Mouse (Mus musculus): ENCODE results near the gene Fdx1l. TPM values are rescaled to one million over a fixed set of nuclear protein-coding genes. Genes with fewer than 3 reads are reported as not detected.
A peak's percentile ranks its signal among the peaks of the same experiment; 100 is the strongest.

The Fdx1l gene
- 44.7 and 52.1 TPM in 2 replicates for polyA plus RNA-seq (2014; fragmentation: Nextera tagmentation; extraction: Ambion mirVana)

GRCm38 (mm10) chr9:21073044-21073840 is at the start of gene Fdx1l, which contains the start of gene Gm49373:
Fdx1l (minus strand) TSS chr9:21073614.
Gm49373 (minus strand) TSS chr9:21073096.
- Histone ChIP-seq H3K27me3 (ENCODE audit: control insufficient read depth, insufficient read depth, low read length) (no peaks in the 10 kb centered on the region), H3K4me1 (ENCODE audit: control insufficient read depth, insufficient read depth, low read length) (no peaks in the 10 kb centered on the region), H3K4me2 (ENCODE audit: low read depth, low read length) (peak within 1 kb of the TSS; percentile 89), H3K36me3 (replicated peaks; ENCODE audit: control insufficient read depth, insufficient read depth, low read depth, low read length) (peaks cover 10% of the 10 kb centered on the region), H3K9ac (replicated peaks; ENCODE audit: low read length) (peak within 1 kb of the TSS; percentile 92), H3K9me3 (replicated peaks; ENCODE audit: control insufficient read depth, low read length) (no peaks in the 10 kb centered on the region), H3K4me3 (ENCODE audit: low read depth, low read length) (peak within 1 kb of the TSS; percentile 84), H3K27ac (replicated peaks; ENCODE audit: low read depth, low read length) (0 out of 2 replicates have a peak within 1 kb of the TSS, but pooled peaks have one; percentile 7)
- DNase-seq (ENCODE audit: low spot score) (peak; percentile 92), ATAC-seq (replicated peaks; ENCODE audit: insufficient number of reproducible peaks, low FRiP score, low TSS enrichment, low read depth) (peak; percentile 90)
- 2% methylated on average over 58 of the region's 58 CpGs for WGBS

DNA sequence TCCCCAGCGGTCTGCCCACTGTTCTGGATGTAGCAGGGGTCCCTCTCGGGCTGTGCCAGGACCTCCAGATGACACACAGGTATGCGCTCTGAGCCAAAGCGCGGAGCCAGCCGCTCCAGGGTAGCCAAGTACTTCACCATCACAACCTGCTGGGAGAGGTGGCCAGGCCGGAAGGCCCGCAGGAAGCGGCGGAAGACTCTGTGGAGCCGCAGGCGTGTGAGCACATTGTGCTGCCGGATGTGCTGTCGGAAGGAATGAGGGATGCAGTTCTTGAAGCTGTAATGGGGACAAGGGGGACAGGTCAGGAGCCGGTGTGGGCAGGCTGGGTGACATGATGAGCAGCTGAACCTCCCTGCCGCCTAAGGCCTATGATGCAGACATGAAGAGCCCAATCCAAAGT is 48.1 kb upstream of the Fdx1l start:
- H3K4me2 ChIP-seq (ENCODE audit: low read depth, low read length) = no peak overlapping the region
- 83% methylated on average over 16 of the region's 16 CpGs for WGBS
- H3K36me3 ChIP-seq (replicated peaks; ENCODE audit: control insufficient read depth, insufficient read depth, low read depth, low read length) = no peaks in the 10 kb centered on the region; the same call in 1 of the 2 replicates
- no peak overlapping the region for H3K27ac ChIP-seq (replicated peaks; ENCODE audit: low read depth, low read length)
- no peaks in the 10 kb centered on the region for H3K27me3 ChIP-seq (ENCODE audit: control insufficient read depth, insufficient read depth, low read length)
- H3K9ac ChIP-seq (replicated peaks; ENCODE audit: low read length) = no peak overlapping the region
- ATAC-seq (replicated peaks; ENCODE audit: insufficient number of reproducible peaks, low FRiP score, low TSS enrichment, low read depth) (no peak), DNase-seq (ENCODE audit: low spot score) (no peak)
- H3K4me1 ChIP-seq (ENCODE audit: control insufficient read depth, insufficient read depth, low read length) = no peaks in the 10 kb centered on the region
- H3K9me3 ChIP-seq (replicated peaks; ENCODE audit: control insufficient read depth, low read length) = no peaks in the 10 kb centered on the region
- no peak overlapping the region for H3K4me3 ChIP-seq (ENCODE audit: low read depth, low read length)

- 80% methylated on average over 6 of the region's 6 CpGs for WGBS
- Histone ChIP-seq H3K9me3 (replicated peaks; ENCODE audit: control insufficient read depth, low read length) (no peaks in the 10 kb centered on the region), H3K27me3 (ENCODE audit: control insufficient read depth, insufficient read depth, low read length) (no peaks in the 10 kb centered on the region), H3K9ac (replicated peaks; ENCODE audit: low read length) (no peak overlapping the region), H3K27ac (replicated peaks; ENCODE audit: low read depth, low read length) (no peak overlapping the region), H3K4me1 (ENCODE audit: control insufficient read depth, insufficient read depth, low read length) (no peaks in the 10 kb centered on the region), H3K4me3 (ENCODE audit: low read depth, low read length) (no peak overlapping the region), H3K36me3 (replicated peaks; ENCODE audit: control insufficient read depth, insufficient read depth, low read depth, low read length) (no peaks in the 10 kb centered on the region), H3K4me2 (ENCODE audit: low read depth, low read length) (no peak overlapping the region)
- ATAC-seq (replicated peaks; ENCODE audit: insufficient number of reproducible peaks, low FRiP score, low TSS enrichment, low read depth) = no peak
- no peak for DNase-seq (ENCODE audit: low spot score)
Measured at GRCm38 (mm10) chr9:21117073-21117472, 43.7 kb upstream of the Fdx1l start.

DNA sequence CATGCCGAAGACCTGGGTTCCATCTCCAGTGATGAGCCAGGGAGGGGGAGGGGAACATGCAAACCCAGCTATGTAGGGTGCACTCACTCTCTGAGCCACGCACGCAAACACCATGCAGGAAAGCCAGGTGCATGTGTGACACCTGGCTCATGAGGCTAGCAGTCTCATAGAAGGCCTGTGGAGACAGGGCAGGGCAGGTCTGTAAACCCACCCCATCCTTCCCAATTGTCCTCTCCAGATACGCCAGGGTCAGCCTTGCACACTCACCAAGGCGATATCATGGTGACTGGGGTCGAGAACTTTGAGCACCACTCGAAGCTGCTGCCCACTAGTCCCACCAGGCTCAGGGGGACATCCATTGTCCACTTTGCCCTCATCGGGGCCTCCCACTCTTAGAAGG is 41.7 kb upstream of the Fdx1l start:
- no peak overlapping the region for H3K4me2 ChIP-seq (ENCODE audit: low read depth, low read length)
- H3K9ac ChIP-seq (replicated peaks; ENCODE audit: low read length) = no peak overlapping the region
- H3K4me1 ChIP-seq (ENCODE audit: control insufficient read depth, insufficient read depth, low read length) = no peaks in the 10 kb centered on the region
- 89% methylated on average over 8 of the region's 8 CpGs for WGBS
- no peaks in the 10 kb centered on the region for H3K36me3 ChIP-seq (replicated peaks; ENCODE audit: control insufficient read depth, insufficient read depth, low read depth, low read length)
- H3K27me3 ChIP-seq (ENCODE audit: control insufficient read depth, insufficient read depth, low read length) = no peaks in the 10 kb centered on the region
- H3K27ac ChIP-seq (replicated peaks; ENCODE audit: low read depth, low read length) = no peak overlapping the region
- H3K4me3 ChIP-seq (ENCODE audit: low read depth, low read length) = no peak overlapping the region
- H3K9me3 ChIP-seq (replicated peaks; ENCODE audit: control insufficient read depth, low read length) = no peaks in the 10 kb centered on the region
- no peak for DNase-seq (ENCODE audit: low spot score)
- no peak for ATAC-seq (replicated peaks; ENCODE audit: insufficient number of reproducible peaks, low FRiP score, low TSS enrichment, low read depth)

GRCm38 (mm10) chr9:21114190-21114589 is 40.8 kb upstream of the Fdx1l start:
- Histone ChIP-seq H3K36me3 (replicated peaks; ENCODE audit: control insufficient read depth, insufficient read depth, low read depth, low read length) (no peaks in the 10 kb centered on the region), H3K27me3 (ENCODE audit: control insufficient read depth, insufficient read depth, low read length) (no peaks in the 10 kb centered on the region), H3K9ac (replicated peaks; ENCODE audit: low read length) (no peak overlapping the region), H3K4me2 (ENCODE audit: low read depth, low read length) (no peak overlapping the region), H3K4me1 (ENCODE audit: control insufficient read depth, insufficient read depth, low read length) (no peaks in the 10 kb centered on the region), H3K4me3 (ENCODE audit: low read depth, low read length) (no peak overlapping the region), H3K27ac (replicated peaks; ENCODE audit: low read depth, low read length) (no peak overlapping the region), H3K9me3 (replicated peaks; ENCODE audit: control insufficient read depth, low read length) (no peaks in the 10 kb centered on the region)
- DNase-seq (ENCODE audit: low spot score) (no peak), ATAC-seq (replicated peaks; ENCODE audit: insufficient number of reproducible peaks, low FRiP score, low TSS enrichment, low read depth) (no peak)
- 83% methylated on average over 7 of the region's 7 CpGs for WGBS

- no peaks in the 10 kb centered on the region for H3K9me3 ChIP-seq (replicated peaks; ENCODE audit: control insufficient read depth, low read length)
Measured at GRCm38 (mm10) chr9:21113751-21114150, 40.3 kb upstream of the Fdx1l start.

GRCm38 (mm10) chr9:21107607-21108237 is 34.3 kb upstream of the Fdx1l start:
- H3K27me3 ChIP-seq (ENCODE audit: control insufficient read depth, insufficient read depth, low read length) = no peaks in the 10 kb centered on the region
- H3K9me3 ChIP-seq (replicated peaks; ENCODE audit: control insufficient read depth, low read length) = no peaks in the 10 kb centered on the region
- no peak for DNase-seq (ENCODE audit: low spot score)
- H3K4me3 ChIP-seq (ENCODE audit: low read depth, low read length) = no peak overlapping the region
- H3K27ac ChIP-seq (replicated peaks; ENCODE audit: low read depth, low read length) = no peak overlapping the region
- H3K4me2 ChIP-seq (ENCODE audit: low read depth, low read length) = no peak overlapping the region
- 43% methylated on average over 23 of the region's 23 CpGs for WGBS
- H3K36me3 ChIP-seq (replicated peaks; ENCODE audit: control insufficient read depth, insufficient read depth, low read depth, low read length) = no peaks in the 10 kb centered on the region
- no peak overlapping the region for H3K9ac ChIP-seq (replicated peaks; ENCODE audit: low read length)
- no peaks in the 10 kb centered on the region for H3K4me1 ChIP-seq (ENCODE audit: control insufficient read depth, insufficient read depth, low read length)
- ATAC-seq (replicated peaks; ENCODE audit: insufficient number of reproducible peaks, low FRiP score, low TSS enrichment, low read depth) = no peak

More at GRCm38 (mm10) chr9:21113751-21114150, 40.3 kb upstream of the Fdx1l start:
- no peak overlapping the region for H3K4me3 ChIP-seq (ENCODE audit: low read depth, low read length)
- no peaks in the 10 kb centered on the region for H3K36me3 ChIP-seq (replicated peaks; ENCODE audit: control insufficient read depth, insufficient read depth, low read depth, low read length)
- ATAC-seq (replicated peaks; ENCODE audit: insufficient number of reproducible peaks, low FRiP score, low TSS enrichment, low read depth) = no peak
- no peak for DNase-seq (ENCODE audit: low spot score)
- H3K4me2 ChIP-seq (ENCODE audit: low read depth, low read length) = no peak overlapping the region
- H3K27ac ChIP-seq (replicated peaks; ENCODE audit: low read depth, low read length) = no peak overlapping the region
- H3K27me3 ChIP-seq (ENCODE audit: control insufficient read depth, insufficient read depth, low read length) = no peaks in the 10 kb centered on the region
- no peaks in the 10 kb centered on the region for H3K4me1 ChIP-seq (ENCODE audit: control insufficient read depth, insufficient read depth, low read length)
- H3K9ac ChIP-seq (replicated peaks; ENCODE audit: low read length) = no peak overlapping the region
- WGBS = 93% methylated on average over 6 of the region's 6 CpGs

Data from embryonic facial prominence, embryonic 11.5 days (tissue).